Mouse (Mus musculus) kidney, postnatal 0 days (tissue): Measurements from ENCODE around the gene Rflna. TPM values are rescaled to one million over a fixed set of nuclear protein-coding genes. Genes with fewer than 3 reads are reported as not detected.

Experiments used
- ATAC-seq: fragments of 200-750 bp; cut with Nextera tagmentation; replicated peaks from 2 replicates; pipeline ENCODE4 v1.8.0; 2017; ENCODE audit warnings: low read depth, moderate number of reproducible peaks, moderate TSS enrichment, moderate library complexity; ENCODE audit not compliant: low FRiP score
- DNase-seq: peaks from one replicate; pipeline ENCODE4 v3.0.0-alpha.2; 2016; ENCODE audit warnings: low spot score
- H3K27ac ChIP-seq: fragments of 300-500 bp; sonication (generic); 2 replicates; pipeline ENCODE4 v1.5.1; 2014; ENCODE audit warnings: mild to moderate bottlenecking
- H3K27me3 ChIP-seq: fragments of 300-500 bp; sonication (generic); 2 replicates; pipeline ENCODE4 v1.6.1; 2014; ENCODE audit warnings: low read length, mixed read lengths; ENCODE audit not compliant: insufficient read depth
- H3K36me3 ChIP-seq: fragments of 300-500 bp; sonication (generic); 2 replicates; pipeline ENCODE4 v1.6.1; 2014; ENCODE audit warnings: low read length, mixed read lengths; ENCODE audit not compliant: insufficient read depth
- H3K4me1 ChIP-seq: fragments of 300-500 bp; sonication (generic); replicated peaks from 2 replicates; pipeline ENCODE4 v1.6.1; 2014; ENCODE audit warnings: antibody characterized with exemption, low read length, mixed read lengths; ENCODE audit not compliant: insufficient read depth
- H3K4me2 ChIP-seq: fragments of 300-500 bp; sonication (generic); 2 replicates; pipeline ENCODE4 v1.6.1; 2014; ENCODE audit warnings: mild to moderate bottlenecking, low read length, moderate library complexity, mixed read lengths
- H3K4me3 ChIP-seq: fragments of 300-500 bp; sonication (generic); replicated peaks from 2 replicates; pipeline ENCODE4 v1.5.1; 2014; ENCODE audit warnings: low read depth, low read length
- H3K9ac ChIP-seq: fragments of 300-500 bp; sonication (generic); 2 replicates; pipeline ENCODE4 v1.6.1; 2014; ENCODE audit warnings: low read depth, low read length
- H3K9me3 ChIP-seq: fragments of 300-500 bp; sonication (generic); replicated peaks from 2 replicates; pipeline ENCODE4 v1.6.1; 2016; ENCODE audit warnings: low read length, inconsistent platforms, mixed read lengths
- CTCF ChIP-seq: IDR thresholded peaks from 2 replicates; pipeline ENCODE4 v1.5.1; 2016; ENCODE audit warnings: antibody characterized with exemption, low read depth, mild to moderate bottlenecking, moderate library complexity
- WGBS: fragments of 180-500 bp; shearing (Covaris S2); extraction: QIAGEN DNeasy Blood & Tissue Kit; methylation state at CpG from one replicate; pipeline ENCODE4 v1.1.7; 2014; 5-methylcytosine and 5-hydroxymethylcytosine counted together
- polyA plus RNA-seq: library from polyadenylated mRNA; unstranded; fragments of >200 nt; fragmentation: Nextera tagmentation; extraction: Ambion mirVana; gene quantifications from 2 replicates; pipeline ENCODE4 v1.2.1, GENCODE M21; 2015

Gene Rflna
- polyA plus RNA-seq, 1 experiment from 2014 or later: 8.5 TPM

- Histone ChIP-seq H3K9ac (peak overlapping the region; percentile 52), H3K36me3 (no peaks in the 10 kb centered on the region), H3K4me1 (peaks cover 7% of the 10 kb centered on the region; the same call in 1 of the 2 replicates), H3K4me3 (peak overlapping the region; percentile 38), H3K27ac (no peak overlapping the region), H3K27me3 (no peaks in the 10 kb centered on the region), H3K4me2 (peak overlapping the region; percentile 72), H3K9me3 (no peaks in the 10 kb centered on the region)
- no peak for ATAC-seq
- TF ChIP-seq CTCF: no peak
- DNase-seq: no peak
- 11% methylated on average over 15 of the region's 15 CpGs for WGBS
Measured at GRCm38 (mm10) chr5:125003873-125004255, 843 bp downstream of the Rflna start.

GRCm38 (mm10) chr5:125005871-125006652 lies 3.0 kb downstream of the Rflna start:
- no peaks in the 10 kb centered on the region for H3K36me3 ChIP-seq
- H3K4me2 ChIP-seq: no peak overlapping the region
- no peaks in the 10 kb centered on the region for H3K27me3 ChIP-seq
- no peak overlapping the region for H3K4me3 ChIP-seq
- 48% methylated on average over 9 of the region's 9 CpGs for WGBS
- no peak for TF ChIP-seq CTCF
- H3K9me3 ChIP-seq: no peaks in the 10 kb centered on the region
- no peak overlapping the region for H3K9ac ChIP-seq
- DNase-seq (no peak), ATAC-seq (no peak)
- peaks cover 7% of the 10 kb centered on the region; the same call in 1 of the 2 replicates for H3K4me1 ChIP-seq
- no peak overlapping the region for H3K27ac ChIP-seq

GRCm38 (mm10) chr5:125006896-125007295 lies 3.9 kb downstream of the Rflna start:
- Histone ChIP-seq H3K4me3 (no peak overlapping the region), H3K4me1 (peaks cover 10% of the 10 kb centered on the region; the same call in 1 of the 2 replicates), H3K9ac (no peak overlapping the region), H3K27me3 (no peaks in the 10 kb centered on the region), H3K9me3 (no peaks in the 10 kb centered on the region), H3K36me3 (no peaks in the 10 kb centered on the region), H3K27ac (no peak overlapping the region), H3K4me2 (no peak overlapping the region)
- TF ChIP-seq CTCF: no peak
- ATAC-seq (no peak), DNase-seq (no peak)
- WGBS: 46% methylated on average over 5 of the region's 5 CpGs

- no peak overlapping the region for H3K27ac ChIP-seq
- TF ChIP-seq CTCF: no peak
- no peaks in the 10 kb centered on the region for H3K27me3 ChIP-seq
- ATAC-seq (no peak), DNase-seq (no peak)
- H3K4me1 ChIP-seq: 0 out of 2 replicates have a peak, but pooled peaks cover 8% of the 10 kb centered on the region
- H3K9ac ChIP-seq: no peak overlapping the region
- peaks cover 10% of the 10 kb centered on the region; the same call in 1 of the 2 replicates for H3K36me3 ChIP-seq
- H3K9me3 ChIP-seq: no peaks in the 10 kb centered on the region
- H3K4me2 ChIP-seq: no peak overlapping the region
- H3K4me3 ChIP-seq: no peak overlapping the region
- WGBS: 73% methylated on average over 24 of the region's 24 CpGs
Measured at GRCm38 (mm10) chr5:125011166-125011565, 8.1 kb downstream of the Rflna start.

GRCm38 (mm10) chr5:125011628-125012027 lies 8.6 kb downstream of the Rflna start:
- WGBS: 86% methylated on average over 8 of the region's 8 CpGs
- Histone ChIP-seq H3K4me2 (no peak overlapping the region), H3K4me1 (0 out of 2 replicates have a peak, but pooled peaks cover 3% of the 10 kb centered on the region), H3K27ac (no peak overlapping the region), H3K9ac (no peak overlapping the region), H3K9me3 (no peaks in the 10 kb centered on the region), H3K4me3 (no peak overlapping the region), H3K36me3 (peaks cover 10% of the 10 kb centered on the region; the same call in 1 of the 2 replicates), H3K27me3 (no peaks in the 10 kb centered on the region)
- no peak for TF ChIP-seq CTCF
- ATAC-seq (no peak), DNase-seq (no peak)

DNA sequence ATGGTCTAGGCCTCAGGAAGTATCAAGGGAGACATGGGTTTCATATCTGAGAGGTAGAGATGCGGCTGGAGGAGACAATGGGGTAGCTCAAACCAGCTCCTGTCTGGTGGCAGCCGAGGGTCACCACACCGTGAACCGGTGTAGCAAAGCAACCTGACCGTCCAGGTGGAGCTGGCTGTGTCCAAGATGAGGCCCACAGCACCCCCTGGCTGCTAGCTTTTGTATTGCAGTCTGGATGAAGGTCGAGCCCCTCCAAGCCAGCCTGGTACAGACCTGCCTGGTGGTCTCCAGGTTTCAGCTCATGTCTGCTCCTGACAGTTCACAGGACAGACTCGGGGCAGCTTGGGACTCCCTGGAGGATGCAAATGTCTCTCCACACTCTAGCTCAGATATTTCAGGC lies 11.5 kb downstream of the Rflna start:
- TF ChIP-seq CTCF: peak; percentile 86
- Histone ChIP-seq H3K9ac (no peak overlapping the region), H3K4me2 (no peak overlapping the region), H3K9me3 (no peaks in the 10 kb centered on the region), H3K4me1 (0 out of 2 replicates have a peak, but pooled peaks cover 3% of the 10 kb centered on the region), H3K36me3 (peaks cover 27% of the 10 kb centered on the region), H3K27me3 (no peaks in the 10 kb centered on the region), H3K27ac (no peak overlapping the region), H3K4me3 (no peak overlapping the region)
- ATAC-seq: no peak
- WGBS: 44% methylated on average over 7 of the region's 7 CpGs
- peak; percentile 53 for DNase-seq
